In the genomic region with DNA sequence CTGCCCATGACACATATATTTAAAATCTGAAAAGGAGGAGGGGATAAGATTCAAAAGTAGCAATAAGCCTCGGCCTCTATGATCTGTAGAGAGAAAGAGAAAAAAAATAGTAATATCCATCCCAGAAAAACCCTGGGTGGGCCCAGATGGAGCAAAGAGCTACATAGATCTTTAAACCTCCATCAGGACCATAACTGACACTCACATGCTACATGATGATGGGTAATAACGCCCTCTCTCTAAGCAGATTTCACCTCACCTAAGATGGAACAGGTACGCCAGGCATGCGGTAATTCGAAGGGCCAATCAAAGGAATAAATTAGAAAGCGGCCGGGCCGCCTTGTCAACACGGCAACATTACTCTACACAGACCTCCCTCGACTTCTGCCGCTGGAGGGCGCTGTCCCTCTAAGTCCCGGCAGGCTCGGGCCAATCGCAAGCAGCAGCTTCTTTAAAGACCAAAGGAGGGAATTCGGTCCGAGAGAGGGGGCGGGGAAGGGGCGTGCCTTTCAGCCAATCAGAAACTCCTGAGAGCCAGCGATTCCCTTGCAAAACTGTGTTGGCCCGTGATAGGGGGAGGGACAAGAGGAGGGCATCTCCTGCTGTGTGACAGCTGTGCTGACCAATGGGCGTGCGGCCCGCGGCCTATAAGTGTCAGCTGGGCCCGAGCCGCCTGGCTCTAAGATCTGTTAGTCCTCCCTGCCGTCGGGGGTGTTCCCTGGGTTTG, we compare ENCODE assay signal across 8 mouse cellular contexts. TPM values are rescaled to one million over a fixed set of nuclear protein-coding genes. Genes with fewer than 3 reads are reported as not detected.
A peak's percentile ranks its signal among the peaks of the same experiment; 100 is the strongest.
DNase-seq lines count a peak whose midpoint lies in the region; ATAC-seq and TF ChIP-seq lines count a peak whose summit lies in the region.

A gene (plus strand): TSS at position 675 of the 727 bp plus-strand sequence.

- H3K27ac ChIP-seq in gastrocnemius, adult 2 months: peak within 1 kb of the TSS; percentile 75

- peak; percentile 100 for DNase-seq in ZHBTc4 (ENCODE audit: low read depth, low spot score)
- peak; percentile 99 for DNase-seq in gastrocnemius, adult 2 months
- DNase-seq in hindlimb bud, embryonic 11.5 days (ENCODE audit: extremely low spot score, low read depth, low spot score): peak; percentile 86
- peak; percentile 95 to 97 for DNase-seq in left cerebral cortex, adult 8-10 months (ENCODE audit: low spot score in 2 of 2)
- DNase-seq in right cerebral cortex, postnatal 14 days: peak; percentile 96
- peak; percentile 99 for DNase-seq in urinary bladder, postnatal 36 days (ENCODE audit: low spot score in 2 of 2)

- intact Hi-C loops in gastrocnemius, adult 2 months (cut with DNase I): loop anchor here (1.0 to 5.0 kb wide), 2 partner anchors 15 to 33 kb away; no protein-coding TSS in a partner anchor

- H3K4me3 ChIP-seq in gastrocnemius, adult 2 months: peak within 1 kb of the TSS; percentile 72

- ATAC-seq in common myeloid progenitor, adult 5-6 weeks (replicated peaks; ENCODE audit: low read depth, poor library complexity, severe bottlenecking): peak; percentile 97
- ATAC-seq in megakaryocyte progenitor cell, adult 5-6 weeks (replicated peaks; ENCODE audit: poor library complexity): peak; percentile 98

- peak; percentile 94 for TF ChIP-seq CTCF in gastrocnemius, adult 2 months (IDR thresholded peaks at IDR 0.05)

RNA-seq across cellular contexts. Expression of the gene that starts here (rescaled TPM):
- not detected in 2 replicates for total RNA-seq in common myeloid progenitor, adult 5-6 weeks (2017)
- 1 to 10 TPM; 1.1 TPM for total RNA-seq in gastrocnemius, adult 2 months (2021)
- total RNA-seq in left cerebral cortex, adult 8-10 months (2022): under 1 TPM in 2 of 4 experiments, not detected in 2; 0.14 to 0.26 TPM
- 0.15 TPM in 1 of 2 replicates, not detected in the other for total RNA-seq in megakaryocyte progenitor cell, adult 5-6 weeks (2015)
- not detected in 2 replicates for total RNA-seq in megakaryocyte progenitor cell, adult 5-6 weeks (2017)

Comparison
In these comparisons a context has a peak if more than half of its experiments do, and no peak if none do; other contexts are left out.
1. Peak in every context shown above with its lines: DNase-seq, ATAC-seq, H3K4me3 ChIP-seq and H3K27ac ChIP-seq.
2. Peak in ATAC-seq in common myeloid progenitor, adult 5-6 weeks; RNA of the gene not detected or under 1 TPM.
3. Peak in DNase-seq in left cerebral cortex, adult 8-10 months; RNA of the gene not detected or under 1 TPM.
4. Peak in ATAC-seq in megakaryocyte progenitor cell, adult 5-6 weeks; RNA of the gene not detected or under 1 TPM.